Mouse (Mus musculus) testis, adult 2 months (tissue): ENCODE data around the gene Raver2.

Experiments used
- CTCF ChIP-seq: fragments of 200-500 bp; IDR thresholded peaks from 2 replicates; pipeline ENCODE4 v1.5.1; 2012; ENCODE audit warnings: low read depth, mild to moderate bottlenecking, inconsistent platforms, low read length, moderate library complexity; ENCODE audit not compliant: control insufficient read depth, insufficient read depth, insufficient replicate concordance
- POLR2A ChIP-seq: fragments of 200-500 bp; IDR thresholded peaks from 2 replicates; pipeline ENCODE4 v1.6.1; 2012; ENCODE audit warnings: low read depth, mild to moderate bottlenecking, inconsistent platforms, low read length, moderate library complexity; ENCODE audit not compliant: control insufficient read depth

- no peak for TF ChIP-seq POLR2A
- no peak for TF ChIP-seq CTCF
Measured at GRCm38 (mm10) chr4:101144361-101144760, 75.6 kb downstream of the Raver2 start.
